Mouse (Mus musculus) ES-E14 (cell line): ENCODE measurements around the gene Xrcc5.

Experiments used
- CHD2 ChIP-seq: IDR thresholded peaks from 2 replicates; pipeline ENCODE4 v1.6.1; 2014; ENCODE audit warnings: mild to moderate bottlenecking, low read depth, low read length, inconsistent platforms
- HCFC1 ChIP-seq: IDR thresholded peaks from 2 replicates; pipeline ENCODE4 v1.6.1; 2012; ENCODE audit warnings: low read length, inconsistent platforms, borderline replicate concordance; ENCODE audit not compliant: insufficient read depth
- MAFK ChIP-seq: IDR thresholded peaks from 2 replicates; pipeline ENCODE4 v1.6.1; 2014; ENCODE audit warnings: mild to moderate bottlenecking, low read depth, low read length, inconsistent platforms; ENCODE audit not compliant: insufficient read depth
- ZC3H11A ChIP-seq: IDR thresholded peaks from 2 replicates; pipeline ENCODE4 v1.6.1; 2012; ENCODE audit warnings: low read depth, mild to moderate bottlenecking, inconsistent platforms, low read length, borderline replicate concordance
- ZNF384 ChIP-seq: IDR thresholded peaks from 2 replicates; pipeline ENCODE4 v1.6.1; 2012; ENCODE audit warnings: low read depth, low read length, inconsistent platforms

- TF ChIP-seq ZC3H11A (no peak), CHD2 (no peak), HCFC1 (no peak), ZNF384 (no peak), MAFK (no peak)
Observed at GRCm38 (mm10) chr1:72323248-72323647, 16.0 kb downstream of the Xrcc5 start.
